Mouse (Mus musculus): ENCODE measurements around the gene Shb. TPM values are rescaled to one million over a fixed set of nuclear protein-coding genes. Genes with fewer than 3 reads are reported as not detected.
"Not testable (repeated sequence)": the region's sequence is repeated elsewhere in the genome, so short reads cannot be mapped to it uniquely, and the experiment has no call there.

Gene Shb
- polyA plus RNA-seq, 1 experiment from 2014 or later, result 7.3 TPM

GRCm38 (mm10) chr4:45380903-45381580, 151.2 kb downstream of the Shb start:
- H3K4me3 ChIP-seq (ENCODE audit: low read depth, low read length); H3K9ac ChIP-seq (ENCODE audit: low read length); ATAC-seq (replicated peaks; ENCODE audit: low FRiP score, low TSS enrichment, low read depth); H3K36me3 ChIP-seq (ENCODE audit: control insufficient read depth, insufficient read depth, low read length); H3K4me1 ChIP-seq (replicated peaks; ENCODE audit: control insufficient read depth, insufficient read depth, low read length); H3K9me3 ChIP-seq (ENCODE audit: control insufficient read depth, low read length); H3K4me2 ChIP-seq (ENCODE audit: low read length); H3K27ac ChIP-seq (ENCODE audit: low read depth); DNase-seq (ENCODE audit: low spot score); H3K27me3 ChIP-seq (replicated peaks; ENCODE audit: control insufficient read depth, insufficient read depth, low read length): not testable (repeated sequence)
- 91% methylated on average over 10 of the region's 10 CpGs for WGBS

DNA sequence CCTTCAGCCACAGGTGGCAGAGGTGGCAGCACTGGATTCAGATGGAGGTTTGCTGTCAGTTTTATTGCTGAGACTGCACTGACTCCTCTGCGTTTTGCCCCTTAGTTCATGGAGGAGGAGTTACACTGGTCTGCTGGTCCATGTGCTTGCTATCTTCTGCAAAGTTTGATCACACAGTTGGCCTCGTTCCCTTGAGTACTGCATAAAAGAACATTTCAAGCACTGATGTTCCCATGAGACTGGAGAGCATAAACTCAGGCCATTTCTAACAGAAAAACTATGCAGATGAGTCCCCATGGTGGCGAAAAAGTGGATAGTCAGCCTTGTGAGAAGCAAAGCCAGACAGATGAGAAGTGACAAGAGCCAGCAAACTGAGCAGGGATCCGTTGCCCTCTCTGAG, 155.7 kb downstream of the Shb start:
- H3K4me1 ChIP-seq (replicated peaks; ENCODE audit: control insufficient read depth, insufficient read depth, low read length), result no peaks in the 10 kb centered on the region
- H3K9me3 ChIP-seq (ENCODE audit: control insufficient read depth, low read length), result no peaks in the 10 kb centered on the region
- H3K27ac ChIP-seq (ENCODE audit: low read depth), result no peak overlapping the region
- H3K4me2 ChIP-seq (ENCODE audit: low read length), result no peak overlapping the region
- no peaks in the 10 kb centered on the region for H3K27me3 ChIP-seq (replicated peaks; ENCODE audit: control insufficient read depth, insufficient read depth, low read length)
- H3K36me3 ChIP-seq (ENCODE audit: control insufficient read depth, insufficient read depth, low read length), result peaks cover 48% of the 10 kb centered on the region
- ATAC-seq (replicated peaks; ENCODE audit: low FRiP score, low TSS enrichment, low read depth) (no peak), DNase-seq (ENCODE audit: low spot score) (no peak)
- H3K9ac ChIP-seq (ENCODE audit: low read length), result no peak overlapping the region
- 81% methylated on average over 4 of the region's 4 CpGs for WGBS
- H3K4me3 ChIP-seq (ENCODE audit: low read depth, low read length), result no peak overlapping the region

DNA sequence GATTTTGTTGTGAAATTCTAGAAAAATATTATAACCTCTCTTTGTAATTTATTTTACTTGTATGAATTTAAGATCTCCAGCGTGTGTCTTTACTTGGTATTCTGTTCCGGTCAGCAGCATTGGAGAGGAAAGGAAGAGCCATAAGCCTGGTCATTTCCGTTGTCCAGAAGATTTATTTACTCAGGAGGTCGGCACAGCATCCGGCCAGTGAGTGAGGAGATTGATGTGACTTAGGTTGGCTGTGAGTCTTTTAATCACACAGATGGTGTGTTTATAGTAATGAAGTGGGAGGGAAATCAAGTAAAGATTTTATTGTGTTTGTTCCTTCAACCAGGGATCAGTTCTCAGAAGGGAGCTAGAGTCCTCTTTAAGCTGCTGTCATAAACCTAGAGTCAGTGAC, 157.4 kb downstream of the Shb start:
- Histone ChIP-seq H3K4me2 (ENCODE audit: low read length) (no peak overlapping the region), H3K4me1 (replicated peaks; ENCODE audit: control insufficient read depth, insufficient read depth, low read length) (no peaks in the 10 kb centered on the region), H3K36me3 (ENCODE audit: control insufficient read depth, insufficient read depth, low read length) (peaks cover 61% of the 10 kb centered on the region), H3K27ac (ENCODE audit: low read depth) (no peak overlapping the region), H3K9ac (ENCODE audit: low read length) (no peak overlapping the region), H3K27me3 (replicated peaks; ENCODE audit: control insufficient read depth, insufficient read depth, low read length) (no peaks in the 10 kb centered on the region), H3K4me3 (ENCODE audit: low read depth, low read length) (no peak overlapping the region), H3K9me3 (ENCODE audit: control insufficient read depth, low read length) (no peaks in the 10 kb centered on the region)
- no peak for DNase-seq (ENCODE audit: low spot score)
- ATAC-seq (replicated peaks; ENCODE audit: low FRiP score, low TSS enrichment, low read depth), result no peak
- WGBS, result 63% methylated on average over 5 of the region's 5 CpGs

Small RNA genes lying within 50 kb of the gene (microRNA-seq; reads per million reads assigned to microRNA genes)
- gene Gm22518, result not detected
- not detected for gene Gm25692

Other genes starting within 250 kb of the Shb start
- 18.8 and 19.8 TPM in 2 replicates for gene Trmt10b, start 235.3 kb downstream of the Shb start, polyA plus RNA-seq (2014; fragmentation: Nextera tagmentation; extraction: Ambion mirVana)
- 14.2 and 15.8 TPM in 2 replicates for gene Dcaf10, start 190.4 kb downstream of the Shb start, polyA plus RNA-seq (2014; fragmentation: Nextera tagmentation; extraction: Ambion mirVana)
- gene Exosc3, start 189.7 kb downstream of the Shb start, polyA plus RNA-seq (2014; fragmentation: Nextera tagmentation; extraction: Ambion mirVana), result 85.2 and 87.9 TPM in 2 replicates
- 46.7 and 67.0 TPM in 2 replicates for gene Slc25a51, start 123.7 kb downstream of the Shb start, polyA plus RNA-seq (2014; fragmentation: Nextera tagmentation; extraction: Ambion mirVana)